Mouse (Mus musculus) right cerebral cortex, postnatal 25 days (tissue): Measurements from ENCODE around the gene Olfr854.

ENCODE experiments used
- DNase-seq: peaks from one replicate; pipeline ENCODE4 v3.0.0; 2022

Olfr854 gene

GRCm38 (mm10) chr9:19567282-19567681, at the start of gene Olfr854:
Gene Olfr854, minus strand, starts transcription at chr9:19567382.
- no peak for DNase-seq

- DNase-seq: no peak
These were observed 15.1 kb upstream of the Olfr854 start, which contains the start of gene Olfr855 for GRCm38 (mm10) chr9:19582317-19582716. Gene Olfr855, plus strand, starts transcription at chr9:19582617.

DNA sequence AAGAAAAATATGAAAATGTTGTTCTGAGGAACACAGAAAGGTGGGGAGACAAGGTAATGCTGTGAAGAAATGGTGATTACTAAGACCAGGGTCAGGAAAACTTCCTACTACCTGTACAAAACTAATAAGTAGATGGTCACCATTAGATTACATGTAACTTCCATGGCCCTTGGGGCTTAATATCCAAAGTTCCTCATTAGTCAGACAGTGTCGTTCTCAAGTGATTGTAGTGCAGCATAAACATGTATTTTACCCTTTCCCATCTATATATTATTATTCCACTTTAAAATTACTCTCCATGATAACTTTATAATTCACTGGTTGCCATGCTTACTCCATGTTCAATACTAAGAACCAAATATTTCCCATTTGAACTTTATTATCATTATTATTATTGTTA, 26.2 kb downstream of the Olfr854 start, which contains the start of gene Olfr853:
Gene Olfr853, minus strand, starts transcription at position 101 of the 400 bp plus-strand sequence.
- DNase-seq: no peak
